Mouse (Mus musculus) forebrain, postnatal 0 days (tissue): ENCODE measurements around the gene Olfr1417. TPM values are rescaled to one million over a fixed set of nuclear protein-coding genes. Genes with fewer than 3 reads are reported as not detected.

Experiments
- ATAC-seq: fragments of 200-750 bp; cut with Nextera tagmentation; 2 replicates; pipeline ENCODE4 v1.8.0; 2017; ENCODE audit warnings: mild to moderate bottlenecking, moderate library complexity
- DNase-seq: peaks from one replicate; pipeline ENCODE4 v3.0.0-alpha.2; 2015
- H3K27ac ChIP-seq: fragments of 300-500 bp; sonication (generic); 2 replicates; pipeline ENCODE4 v1.5.1; 2014; ENCODE audit warnings: low read depth, mild to moderate bottlenecking, antibody characterized with exemption, low read length, moderate library complexity, mixed read lengths
- H3K27me3 ChIP-seq: fragments of 300-500 bp; sonication (generic); 2 replicates; pipeline ENCODE4 v1.6.1; 2014; ENCODE audit warnings: mild to moderate bottlenecking, low read length, mixed read lengths; ENCODE audit not compliant: insufficient read depth
- H3K36me3 ChIP-seq: fragments of 300-500 bp; sonication (generic); 2 replicates; pipeline ENCODE4 v1.6.1; 2014; ENCODE audit warnings: mild to moderate bottlenecking, moderate library complexity; ENCODE audit not compliant: insufficient read depth
- H3K4me1 ChIP-seq: fragments of 300-500 bp; sonication (generic); 2 replicates; pipeline ENCODE4 v1.6.1; 2014; ENCODE audit warnings: antibody characterized with exemption; ENCODE audit not compliant: insufficient read depth
- H3K4me2 ChIP-seq: fragments of 300-500 bp; sonication (generic); 2 replicates; pipeline ENCODE4 v1.6.1; 2014; ENCODE audit warnings: low read depth, mild to moderate bottlenecking, moderate library complexity
- H3K4me3 ChIP-seq: fragments of 300-500 bp; sonication (generic); 2 replicates; pipeline ENCODE4 v1.5.1; 2014; ENCODE audit warnings: low read depth, low read length, mixed read lengths
- H3K9ac ChIP-seq: fragments of 300-500 bp; sonication (generic); 2 replicates; pipeline ENCODE4 v1.6.1; 2014; ENCODE audit warnings: mild to moderate bottlenecking
- H3K9me3 ChIP-seq: fragments of 300-500 bp; sonication (generic); 2 replicates; pipeline ENCODE4 v1.6.1; 2016; ENCODE audit warnings: low read length
- CTCF ChIP-seq: sonication (generic); IDR thresholded peaks from 2 replicates; pipeline ENCODE4 v1.5.1; 2016; ENCODE audit warnings: antibody characterized with exemption, control low read depth, low read depth
- WGBS: fragments of 180-500 bp; shearing (Covaris S2); extraction: QIAGEN DNeasy Blood & Tissue Kit; methylation state at CpG from one replicate; pipeline ENCODE4 v1.1.7; 2014; 5-methylcytosine and 5-hydroxymethylcytosine counted together
- polyA plus RNA-seq: library from polyadenylated mRNA; unstranded; fragments of >200 nt; fragmentation: Nextera tagmentation; extraction: Ambion mirVana; gene quantifications from 2 replicates; pipeline ENCODE4 v1.2.1, GENCODE M21; 2015
- total RNA-seq: library from RNA; depleted of rRNA; stranded (reverse); fragments of >200 nt; gene quantifications from 2 replicates; pipeline ENCODE4 v1.2.3, GENCODE M21; 2014

Olfr1417 gene
- total and polyA plus RNA-seq, 2 experiments from 2014 or later = 0.10 TPM; not detected in 1

DNA sequence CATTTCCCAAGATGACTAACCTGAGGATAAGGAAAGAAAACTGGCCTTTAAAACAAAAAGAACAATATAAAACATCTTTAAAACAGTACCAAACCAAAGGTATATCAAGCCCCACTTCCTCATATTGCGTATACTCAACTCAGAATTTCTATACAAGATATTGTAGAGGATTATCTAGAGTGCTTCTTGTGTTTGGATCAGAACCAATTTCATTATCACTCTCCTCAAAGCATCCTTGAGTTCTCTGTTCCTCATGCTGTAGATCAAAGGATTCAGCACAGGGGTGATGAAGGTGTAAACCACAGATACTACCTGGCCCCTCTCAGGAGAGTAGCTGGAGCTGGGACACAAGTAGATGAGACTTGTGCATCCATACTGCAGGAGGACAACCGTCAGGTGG is 15.8 kb upstream of the Olfr1417 start:
- Histone ChIP-seq H3K4me1 (no peaks in the 10 kb centered on the region), H3K27ac (no peak overlapping the region), H3K4me2 (no peak overlapping the region), H3K9ac (no peak overlapping the region), H3K9me3 (no peaks in the 10 kb centered on the region), H3K27me3 (no peaks in the 10 kb centered on the region), H3K4me3 (no peak overlapping the region), H3K36me3 (no peaks in the 10 kb centered on the region)
- no peak for TF ChIP-seq CTCF
- no peak for ATAC-seq
- DNase-seq = no peak
- WGBS = 88% methylated on average over 2 of the region's 2 CpGs

DNA sequence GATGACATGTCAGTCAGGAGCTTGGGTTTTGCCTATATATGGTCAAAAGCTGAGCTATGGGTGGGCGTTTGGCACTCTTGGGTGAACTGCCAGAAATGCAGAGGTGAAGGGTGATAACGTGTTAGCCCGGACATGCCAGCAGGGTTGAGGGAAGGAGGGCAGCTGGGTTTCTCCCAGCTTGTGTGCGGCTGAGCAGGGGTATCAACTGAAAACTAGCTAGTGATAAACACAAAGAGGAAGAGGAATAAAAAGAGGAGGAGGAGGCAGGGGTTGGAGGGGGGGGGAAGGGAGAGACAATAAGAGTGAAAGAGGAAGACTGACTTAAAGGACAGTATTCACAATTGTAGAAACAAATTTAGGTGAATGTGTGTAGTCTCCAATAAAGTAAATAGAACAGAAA is 13.6 kb upstream of the Olfr1417 start:
- no peaks in the 10 kb centered on the region for H3K9me3 ChIP-seq
- no peak for ATAC-seq
- no peak overlapping the region for H3K4me3 ChIP-seq
- no peak for TF ChIP-seq CTCF
- no peaks in the 10 kb centered on the region for H3K27me3 ChIP-seq
- no peak overlapping the region for H3K27ac ChIP-seq
- no peaks in the 10 kb centered on the region for H3K4me1 ChIP-seq
- no peak for DNase-seq
- H3K4me2 ChIP-seq = no peak overlapping the region
- H3K36me3 ChIP-seq = no peaks in the 10 kb centered on the region
- no peak overlapping the region for H3K9ac ChIP-seq
- WGBS = 61% methylated on average over 4 of the region's 4 CpGs

DNA sequence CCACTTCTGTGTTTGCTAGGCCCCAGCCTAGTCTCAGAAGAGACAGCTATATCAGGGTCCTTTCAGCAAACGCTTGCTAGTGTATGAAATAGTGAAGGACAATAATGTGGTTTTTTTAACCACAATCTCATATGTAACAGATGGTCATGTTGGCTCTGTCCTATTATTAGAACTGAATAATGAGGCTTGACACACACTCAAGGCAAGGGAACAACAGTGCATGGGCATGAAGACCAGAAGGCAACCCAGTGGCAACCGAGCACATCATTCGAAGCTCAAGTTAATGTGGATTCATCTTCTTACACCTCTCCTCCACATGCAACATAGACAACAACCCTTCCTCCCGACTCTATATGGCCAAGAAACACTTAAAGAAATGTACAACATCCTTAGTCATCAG is 7.3 kb upstream of the Olfr1417 start:
- TF ChIP-seq CTCF = no peak
- no peak for ATAC-seq

DNA sequence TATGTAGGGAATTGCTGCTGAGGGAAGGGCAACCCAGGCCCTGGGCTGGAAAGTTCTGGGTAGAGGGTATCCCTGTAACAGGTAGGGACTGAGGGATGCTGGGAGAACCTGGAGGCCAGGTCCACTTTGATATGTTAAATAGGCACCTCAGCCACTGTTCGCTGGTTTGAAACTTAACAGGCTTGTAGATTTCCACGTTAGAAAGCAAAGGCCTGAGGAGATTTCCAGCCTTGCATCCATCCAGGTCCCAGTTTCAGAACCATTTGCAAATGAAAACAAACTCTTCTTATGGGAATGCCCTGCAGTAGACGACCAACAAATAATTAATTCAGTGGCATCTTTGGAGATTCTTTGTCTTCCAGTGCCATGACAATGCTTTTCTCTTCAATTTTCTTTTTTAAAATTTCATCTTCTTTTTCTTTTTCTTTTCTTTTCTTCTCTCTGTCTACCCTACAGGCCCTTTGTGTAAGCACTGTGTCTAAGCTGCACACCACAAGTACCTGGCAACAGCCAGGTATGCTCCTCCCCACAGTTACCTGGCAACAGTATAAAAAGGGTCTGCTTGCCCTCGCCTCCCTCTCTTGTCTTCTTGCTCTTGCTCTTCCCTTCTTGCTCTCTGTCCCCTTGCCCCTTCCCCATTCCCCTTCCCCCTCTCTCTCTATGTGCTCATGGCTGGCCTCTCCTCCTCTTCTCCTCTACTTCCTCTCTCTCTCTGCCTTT is 15.5 kb downstream of the Olfr1417 start:
- 20% methylated on average over 4 of the region's 4 CpGs for WGBS
- Histone ChIP-seq H3K36me3 (no peaks in the 10 kb centered on the region), H3K4me3 (no peak overlapping the region), H3K27me3 (peaks cover 5% of the 10 kb centered on the region; the same call in 1 of the 2 replicates), H3K4me1 (no peaks in the 10 kb centered on the region; the same call in 1 of the 2 replicates), H3K27ac (no peak overlapping the region), H3K9ac (no peak overlapping the region), H3K4me2 (no peak overlapping the region), H3K9me3 (no peaks in the 10 kb centered on the region)
- no peak for TF ChIP-seq CTCF
- ATAC-seq (no peak), DNase-seq (no peak)

More for the DNA sequence above, 7.3 kb upstream of the Olfr1417 start:
- no peak overlapping the region for H3K27ac ChIP-seq
- no peak overlapping the region for H3K9ac ChIP-seq
- H3K27me3 ChIP-seq = no peaks in the 10 kb centered on the region
- no peaks in the 10 kb centered on the region for H3K36me3 ChIP-seq
- WGBS = 83% methylated on average over 4 of the region's 4 CpGs
- H3K9me3 ChIP-seq = no peaks in the 10 kb centered on the region
- H3K4me3 ChIP-seq = no peak overlapping the region
- DNase-seq = no peak
- no peak overlapping the region for H3K4me2 ChIP-seq
- no peaks in the 10 kb centered on the region for H3K4me1 ChIP-seq

DNA sequence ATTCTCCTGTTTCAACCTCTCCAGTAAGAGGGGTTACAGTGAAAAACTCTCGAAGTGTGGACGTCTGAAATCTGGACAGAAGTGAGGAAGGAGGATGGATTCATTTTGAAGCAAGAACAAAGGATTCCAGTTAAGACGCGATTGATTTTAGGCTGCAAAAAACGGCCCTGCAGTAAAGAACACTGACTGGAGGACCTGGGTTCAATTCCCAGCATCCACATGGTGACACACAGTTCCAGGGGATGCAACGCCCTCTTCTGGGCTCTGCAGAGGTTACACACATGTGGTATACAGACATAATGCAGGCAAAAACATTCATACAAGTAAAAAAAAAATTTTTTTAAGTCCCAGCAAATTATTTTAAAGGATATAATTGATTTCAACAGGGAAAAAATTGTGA is 18.8 kb downstream of the Olfr1417 start:
- no peaks in the 10 kb centered on the region for H3K36me3 ChIP-seq
- H3K27me3 ChIP-seq = peaks cover 5% of the 10 kb centered on the region; the same call in 1 of the 2 replicates
- no peaks in the 10 kb centered on the region for H3K9me3 ChIP-seq
- H3K9ac ChIP-seq = no peak overlapping the region
- no peak overlapping the region for H3K27ac ChIP-seq
- H3K4me3 ChIP-seq = peak overlapping the region; percentile 77
- H3K4me1 ChIP-seq = no peaks in the 10 kb centered on the region; the same call in 1 of the 2 replicates
- no peak for ATAC-seq
- no peak for DNase-seq
- 28% methylated on average over 6 of the region's 6 CpGs for WGBS
- TF ChIP-seq CTCF = no peak
- H3K4me2 ChIP-seq = peak overlapping the region; percentile 89

DNA sequence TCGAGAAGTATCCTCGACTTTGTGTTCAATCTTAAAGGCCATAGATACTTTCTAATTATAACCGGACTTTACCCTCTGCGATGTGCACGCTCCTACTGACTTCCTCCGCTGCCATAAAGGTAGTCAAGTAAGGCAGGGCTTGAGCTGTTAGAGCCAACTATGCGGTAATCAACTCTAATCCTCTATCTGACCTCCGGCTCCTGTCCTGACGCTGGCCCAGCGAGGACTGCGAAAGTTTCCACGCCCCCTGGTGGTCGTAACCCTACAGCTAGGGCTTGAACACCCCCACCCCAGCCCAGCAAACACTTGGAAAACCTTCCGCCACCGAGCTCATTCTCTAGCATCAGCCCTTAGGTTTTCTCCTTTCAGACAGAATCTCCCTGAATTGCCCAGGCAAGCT is 19.2 kb downstream of the Olfr1417 start:
- Histone ChIP-seq H3K27ac (no peak overlapping the region), H3K4me2 (peak overlapping the region; percentile 89), H3K9ac (no peak overlapping the region), H3K36me3 (no peaks in the 10 kb centered on the region), H3K27me3 (peaks cover 5% of the 10 kb centered on the region; the same call in 1 of the 2 replicates), H3K4me1 (no peaks in the 10 kb centered on the region; the same call in 1 of the 2 replicates), H3K4me3 (peak overlapping the region; percentile 77), H3K9me3 (no peaks in the 10 kb centered on the region)
- WGBS = 3% methylated on average over 15 of the region's 15 CpGs
- peak; percentile 59 for ATAC-seq
- DNase-seq = peak; percentile 70
- peak; percentile 65 for TF ChIP-seq CTCF

DNA sequence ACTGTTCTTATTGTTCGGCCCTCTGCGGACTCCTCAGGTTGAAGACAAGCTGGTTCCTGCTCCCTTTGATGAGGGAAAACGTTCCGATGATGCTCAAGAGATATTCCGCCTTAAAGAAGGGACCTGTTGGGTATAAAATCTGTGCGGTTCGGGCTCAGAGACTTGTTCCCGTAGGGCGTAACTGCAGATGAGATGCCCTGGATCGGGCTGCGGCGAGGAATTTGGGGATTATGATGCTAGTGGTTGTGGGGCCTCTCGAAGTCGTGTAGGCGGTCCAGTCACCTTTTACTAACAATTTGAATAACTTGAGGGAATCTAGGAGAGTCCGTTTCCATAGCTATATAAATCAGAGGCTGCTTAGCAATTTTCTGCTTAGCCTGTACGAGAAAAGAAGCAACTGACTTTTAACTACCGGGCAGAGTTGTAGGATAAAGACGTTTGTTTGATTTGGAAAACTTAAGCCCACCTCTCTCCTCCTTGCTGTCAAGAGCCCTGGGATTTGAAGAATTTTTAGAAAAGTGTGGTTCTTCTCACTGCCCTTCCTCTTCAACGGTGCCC is 19.8 kb downstream of the Olfr1417 start, which contains the start of gene Stx3:
TSS of gene Stx3 (minus strand) at position 261 of the 558 bp plus-strand sequence.
- no peak for TF ChIP-seq CTCF
- under 1% methylated on average over 20 of the region's 20 CpGs for WGBS
- H3K4me3 ChIP-seq = peak within 1 kb of the TSS; percentile 77
- no peaks in the 10 kb centered on the region; the same call in 1 of the 2 replicates for H3K4me1 ChIP-seq
- H3K9me3 ChIP-seq = no peaks in the 10 kb centered on the region
- H3K9ac ChIP-seq = peak within 1 kb of the TSS; percentile 82
- ATAC-seq (peak; percentile 14), DNase-seq (peak; percentile 50)
- no peaks in the 10 kb centered on the region for H3K36me3 ChIP-seq
- peak within 1 kb of the TSS; percentile 89 for H3K4me2 ChIP-seq
- peak within 1 kb of the TSS; percentile 57 for H3K27ac ChIP-seq
- peaks cover 5% of the 10 kb centered on the region; the same call in 1 of the 2 replicates for H3K27me3 ChIP-seq
